Comparison of ENCODE assay signal across 20 mouse cellular contexts in the genomic region with DNA sequence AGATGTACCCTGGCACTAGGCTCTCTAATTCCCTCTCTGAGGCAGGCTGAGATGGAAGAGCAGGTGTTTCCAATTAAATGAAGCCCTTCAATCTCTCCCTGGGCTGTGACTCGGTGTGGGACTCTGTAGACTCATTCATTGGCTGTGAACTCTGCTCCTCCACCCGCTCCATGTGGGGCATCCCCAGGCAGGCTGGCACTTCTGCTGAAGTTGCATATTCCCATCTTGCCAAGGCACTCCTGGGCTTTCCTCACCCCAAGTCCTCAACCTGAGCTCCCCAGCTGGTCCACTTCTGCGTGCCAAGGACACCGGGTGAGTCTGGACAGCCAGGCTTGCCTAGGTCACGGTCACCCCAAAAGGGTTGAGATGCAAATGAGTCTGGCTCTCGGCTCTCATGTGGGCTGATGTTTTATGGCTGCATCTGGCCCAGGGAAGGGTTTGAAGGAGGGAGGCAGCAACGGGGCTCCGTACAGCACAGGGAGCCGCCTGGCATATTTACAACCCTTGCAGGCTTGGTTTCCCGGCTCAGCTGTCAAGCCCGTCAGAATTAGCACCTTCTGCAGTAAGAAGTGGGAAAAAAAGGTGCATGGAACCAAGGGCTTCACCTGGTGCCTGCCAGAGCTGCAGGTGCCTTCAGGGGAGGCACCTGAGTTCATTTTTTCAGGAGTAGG.
A peak's percentile ranks its signal among the peaks of the same experiment; 100 is the strongest.
DNase-seq lines count a peak whose midpoint lies in the region; ATAC-seq and TF ChIP-seq lines count a peak whose summit lies in the region.
"Had no signal": no experiment of that assay in that cellular context is flagged by ENCODE, and none has a peak within 500 bp of the region (broad histone marks: within the 10 kb centered on the region; RNA-seq: fewer than 3 reads in every experiment).

No protein-coding gene starts in this region.

- H3K9me3 ChIP-seq in forebrain, postnatal 0 days (ENCODE audit: low read length) = no peaks in the 10 kb centered on the region
- no peaks in the 10 kb centered on the region for H3K9me3 ChIP-seq in forebrain, embryonic 13.5 days (replicated peaks)
- no peaks in the 10 kb centered on the region for H3K9me3 ChIP-seq in neural tube, embryonic 13.5 days
- H3K9me3 ChIP-seq: hindbrain, embryonic 15.5 days; liver, embryonic 12.5 days; lung, embryonic 15.5 days had no signal

- WGBS in forebrain, postnatal 0 days = 59% methylated on average over 11 of the region's 11 CpGs
- WGBS in forebrain, embryonic 13.5 days = 78% methylated on average over 11 of the region's 11 CpGs
- 38% methylated on average over 11 of the region's 11 CpGs for WGBS in neural tube, embryonic 13.5 days

- peak; percentile 39 for DNase-seq in forebrain, postnatal 0 days
- DNase-seq in neural tube, embryonic 10.5 days (ENCODE audit: extremely low spot score, low spot score) = no peak
- DNase-seq in cerebellum, adult 9-10 months = peak; percentile 48
- no peak for DNase-seq in B cell, adult 2 months
- DNase-seq in lung, adult 18-20 months = no peak
- DNase-seq: adrenal gland, postnatal 36 days; gastrocnemius, postnatal 36 days; spleen, adult 18-20 months; thymus, adult 2 months had no signal

- H3K27ac ChIP-seq in forebrain, postnatal 0 days (ENCODE audit: low read depth, low read length) = no peak overlapping the region
- H3K27ac ChIP-seq in forebrain, embryonic 13.5 days = no peak overlapping the region
- peak overlapping the region; percentile 38 for H3K27ac ChIP-seq in neural tube, embryonic 13.5 days (replicated peaks)
- H3K27ac ChIP-seq: hindbrain, embryonic 15.5 days; kidney, postnatal 0 days; liver, embryonic 12.5 days; lung, embryonic 15.5 days; macrophage had no signal

- peak; percentile 32; the same call in 1 of the 2 replicates for ATAC-seq in forebrain, postnatal 0 days
- ATAC-seq in forebrain, embryonic 13.5 days = no peak
- peak; percentile 62; the same call in 1 of the 2 replicates for ATAC-seq in neural tube, embryonic 13.5 days (ENCODE audit: low read depth)
- ATAC-seq: activated CD4-positive, CD25-positive, alpha-beta regulatory T cell, adult 4 months; intestine, postnatal 0 days; liver, embryonic 12.5 days; Patski had no signal

- H3K4me3 ChIP-seq in forebrain, postnatal 0 days (ENCODE audit: low read depth, low read length) = no peak overlapping the region
- H3K4me3 ChIP-seq in forebrain, embryonic 13.5 days = no peak overlapping the region
- no peak overlapping the region for H3K4me3 ChIP-seq in neural tube, embryonic 13.5 days
- H3K4me3 ChIP-seq: hindbrain, embryonic 15.5 days; liver, embryonic 12.5 days; lung, embryonic 15.5 days had no signal

- H3K9ac ChIP-seq in forebrain, postnatal 0 days = no peak overlapping the region
- no peak overlapping the region for H3K9ac ChIP-seq in forebrain, embryonic 13.5 days
- H3K9ac ChIP-seq in neural tube, embryonic 13.5 days = no peak overlapping the region
- H3K9ac ChIP-seq: hindbrain, embryonic 15.5 days; liver, embryonic 12.5 days; lung, embryonic 15.5 days had no signal

- no peak for TF ChIP-seq CTCF in forebrain, postnatal 0 days (IDR thresholded peaks at IDR 0.05; ENCODE audit: low read depth)

- no peaks in the 10 kb centered on the region for H3K36me3 ChIP-seq in forebrain, postnatal 0 days (ENCODE audit: insufficient read depth)
- no peaks in the 10 kb centered on the region for H3K36me3 ChIP-seq in forebrain, embryonic 13.5 days (ENCODE audit: poor library complexity, severe bottlenecking)
- no peaks in the 10 kb centered on the region for H3K36me3 ChIP-seq in neural tube, embryonic 13.5 days
- H3K36me3 ChIP-seq: hindbrain, embryonic 15.5 days; liver, embryonic 12.5 days; lung, embryonic 15.5 days had no signal

- no peaks in the 10 kb centered on the region for H3K4me1 ChIP-seq in forebrain, postnatal 0 days (ENCODE audit: insufficient read depth)
- H3K4me1 ChIP-seq in forebrain, embryonic 13.5 days = peaks cover 31% of the 10 kb centered on the region
- H3K4me1 ChIP-seq in neural tube, embryonic 13.5 days (replicated peaks) = peaks cover 23% of the 10 kb centered on the region
- H3K4me1 ChIP-seq: liver, embryonic 12.5 days; lung, embryonic 15.5 days had no signal

- H3K27me3 ChIP-seq in forebrain, postnatal 0 days (ENCODE audit: insufficient read depth, low read length) = no peaks in the 10 kb centered on the region
- no peaks in the 10 kb centered on the region; the same call in 1 of the 2 replicates for H3K27me3 ChIP-seq in forebrain, embryonic 13.5 days
- H3K27me3 ChIP-seq in neural tube, embryonic 13.5 days = peaks cover 9% of the 10 kb centered on the region; the same call in 1 of the 2 replicates
- H3K27me3 ChIP-seq: hindbrain, embryonic 15.5 days; liver, embryonic 12.5 days; lung, embryonic 15.5 days; Patski had no signal

- no peak overlapping the region for H3K4me2 ChIP-seq in forebrain, postnatal 0 days (ENCODE audit: low read depth)
- no peak overlapping the region for H3K4me2 ChIP-seq in forebrain, embryonic 13.5 days
- no peak overlapping the region for H3K4me2 ChIP-seq in neural tube, embryonic 13.5 days
- H3K4me2 ChIP-seq: hindbrain, embryonic 15.5 days; liver, embryonic 12.5 days; lung, embryonic 15.5 days; midbrain, embryonic 11.5 days had no signal

Comparison
In these comparisons a context has a peak if more than half of its experiments do, and no peak if none do; other contexts are left out.
1. DNase-seq: peak in forebrain, postnatal 0 days (single experiment) and cerebellum, adult 9-10 months (single experiment); none in neural tube, embryonic 10.5 days (single experiment), B cell, adult 2 months (0 of 2) and lung, adult 18-20 months (0 of 2).